Mouse (Mus musculus): ENCODE measurements around the gene Ntm. TPM values are rescaled to one million over a fixed set of nuclear protein-coding genes. Genes with fewer than 3 reads are reported as not detected.

Ntm gene
- total RNA-seq (2021) (1 to 10 TPM; 1.8 to 1.9 TPM), polyA plus RNA-seq (2012; rRNA removed) (1.6 and 2.1 TPM in 2 replicates)
- long read RNA-seq, partial matches to known transcripts = 0 of 1 reads
- long read RNA-seq, other reads (novel, unspliced or antisense) = 1 of 1 reads

- H3K36me3 ChIP-seq (ENCODE audit: control insufficient read depth, insufficient read depth, low read length) = no peaks in the 10 kb centered on the region
- intact Hi-C loops (cut with DNase I) = no loop called here
- peak in 1 of 2 experiments; percentile 12 for DNase-seq
- H3K9ac ChIP-seq (ENCODE audit: low read depth, low read length) = no peak within 1 kb of the TSS
- no peak within 1 kb of the TSS for H3K27ac ChIP-seq
- no peaks in the 10 kb centered on the region for H3K79me2 ChIP-seq (replicated peaks; ENCODE audit: control insufficient read depth, insufficient read depth, low read length)
- H3K27me3 ChIP-seq (ENCODE audit: control insufficient read depth, insufficient read depth, low read length) = peaks cover 4% of the 10 kb centered on the region; the same call in 1 of the 2 replicates
- H3K4me3 ChIP-seq = peak within 1 kb of the TSS; percentile 35; the same call in 1 of the 2 replicates
- H3K4me1 ChIP-seq (ENCODE audit: control insufficient read depth, insufficient read depth, low read length) = no peaks in the 10 kb centered on the region
- WGBS = 14% methylated on average over 8 of the region's 8 CpGs
- TF ChIP-seq CTCF (IDR thresholded peaks at IDR 0.05) (no peak), EP300 (IDR thresholded peaks at IDR 0.05; ENCODE audit: insufficient read depth, low read depth, low read length) (no peak), POLR2A (IDR thresholded peaks at IDR 0.05; ENCODE audit: insufficient read depth, low read depth, low read length) (no peak)
Observed at GRCm38 (mm10) chr9:29962978-29963377, at the start of gene Ntm. Gene Ntm (minus strand): TSS chr9:29963141.

DNA sequence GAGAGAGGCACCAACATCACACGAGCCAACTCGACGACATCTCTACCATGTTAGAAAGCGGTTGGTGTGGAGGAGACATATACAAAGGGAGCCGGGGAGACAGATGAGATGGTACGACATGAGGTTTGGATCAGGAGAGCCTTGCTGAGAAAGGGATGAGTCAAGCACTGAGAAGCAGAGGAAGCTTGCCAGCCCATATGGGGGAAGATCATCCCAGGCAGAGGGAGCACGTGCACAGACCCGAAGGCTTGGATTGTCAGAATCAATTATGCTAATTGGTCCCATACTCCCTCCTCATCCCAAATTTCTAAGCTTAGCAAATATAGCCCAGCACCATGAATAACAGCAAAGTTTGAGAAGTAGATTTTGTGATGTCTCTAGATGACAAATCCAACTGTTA is 42.8 kb upstream of the Ntm start:
- intact Hi-C loops (cut with DNase I) = no loop called here
- WGBS = 85% methylated on average over 8 of the region's 8 CpGs
- no peak for TF ChIP-seq CTCF (IDR thresholded peaks at IDR 0.05)
- no peak for TF ChIP-seq EP300 (IDR thresholded peaks at IDR 0.05; ENCODE audit: insufficient read depth, low read depth, low read length)
- TF ChIP-seq POLR2A (IDR thresholded peaks at IDR 0.05; ENCODE audit: insufficient read depth, low read depth, low read length) = no peak

DNA sequence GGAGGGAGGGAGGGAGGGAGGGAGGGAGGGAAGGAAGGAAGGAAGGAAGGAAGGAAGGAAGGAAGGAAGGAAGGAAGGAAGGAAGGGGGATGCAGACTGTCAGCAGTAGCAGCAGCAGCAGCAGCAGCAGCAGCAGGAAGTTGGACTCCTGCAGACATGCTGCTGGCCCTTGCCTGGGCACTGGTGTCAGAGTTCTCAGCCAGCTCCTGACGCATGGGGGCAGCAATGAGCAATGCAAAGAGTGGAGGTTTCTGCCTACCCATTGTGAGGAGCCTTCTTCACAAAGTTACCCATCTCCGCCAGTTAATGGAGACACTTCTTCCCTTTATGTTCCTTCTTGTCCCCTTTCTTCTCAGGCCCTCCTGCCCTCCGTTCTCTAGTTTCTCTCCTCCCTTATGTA is 40.7 kb upstream of the Ntm start:
- Histone ChIP-seq H3K27me3 (ENCODE audit: control insufficient read depth, insufficient read depth, low read length) (no peaks in the 10 kb centered on the region), H3K4me1 (ENCODE audit: control insufficient read depth, insufficient read depth, low read length) (no peaks in the 10 kb centered on the region), H3K27ac (no peak overlapping the region), H3K4me3 (no peak overlapping the region), H3K36me3 (ENCODE audit: control insufficient read depth, insufficient read depth, low read length) (no peaks in the 10 kb centered on the region), H3K79me2 (replicated peaks; ENCODE audit: control insufficient read depth, insufficient read depth, low read length) (no peaks in the 10 kb centered on the region), H3K9ac (ENCODE audit: low read depth, low read length) (no peak overlapping the region)
- WGBS = 36% methylated on average over 3 of the region's 3 CpGs
- peak; percentile 78 for TF ChIP-seq CTCF (IDR thresholded peaks at IDR 0.05)
- no peak for TF ChIP-seq EP300 (IDR thresholded peaks at IDR 0.05; ENCODE audit: insufficient read depth, low read depth, low read length)
- TF ChIP-seq POLR2A (IDR thresholded peaks at IDR 0.05; ENCODE audit: insufficient read depth, low read depth, low read length) = no peak
- peak; percentile 44 to 75 for DNase-seq
- intact Hi-C loops (cut with DNase I) = loop anchor here (1.0 to 5.0 kb wide), 3 partner anchors 135 to 341 kb away; no protein-coding TSS in a partner anchor

More for the DNA sequence above, 42.8 kb upstream of the Ntm start:
- no peak overlapping the region for H3K27ac ChIP-seq
- DNase-seq = no peak
- no peaks in the 10 kb centered on the region for H3K36me3 ChIP-seq (ENCODE audit: control insufficient read depth, insufficient read depth, low read length)
- no peaks in the 10 kb centered on the region for H3K4me1 ChIP-seq (ENCODE audit: control insufficient read depth, insufficient read depth, low read length)
- no peak overlapping the region for H3K4me3 ChIP-seq
- no peak overlapping the region for H3K9ac ChIP-seq (ENCODE audit: low read depth, low read length)
- no peaks in the 10 kb centered on the region for H3K27me3 ChIP-seq (ENCODE audit: control insufficient read depth, insufficient read depth, low read length)
- no peaks in the 10 kb centered on the region for H3K79me2 ChIP-seq (replicated peaks; ENCODE audit: control insufficient read depth, insufficient read depth, low read length)

DNA sequence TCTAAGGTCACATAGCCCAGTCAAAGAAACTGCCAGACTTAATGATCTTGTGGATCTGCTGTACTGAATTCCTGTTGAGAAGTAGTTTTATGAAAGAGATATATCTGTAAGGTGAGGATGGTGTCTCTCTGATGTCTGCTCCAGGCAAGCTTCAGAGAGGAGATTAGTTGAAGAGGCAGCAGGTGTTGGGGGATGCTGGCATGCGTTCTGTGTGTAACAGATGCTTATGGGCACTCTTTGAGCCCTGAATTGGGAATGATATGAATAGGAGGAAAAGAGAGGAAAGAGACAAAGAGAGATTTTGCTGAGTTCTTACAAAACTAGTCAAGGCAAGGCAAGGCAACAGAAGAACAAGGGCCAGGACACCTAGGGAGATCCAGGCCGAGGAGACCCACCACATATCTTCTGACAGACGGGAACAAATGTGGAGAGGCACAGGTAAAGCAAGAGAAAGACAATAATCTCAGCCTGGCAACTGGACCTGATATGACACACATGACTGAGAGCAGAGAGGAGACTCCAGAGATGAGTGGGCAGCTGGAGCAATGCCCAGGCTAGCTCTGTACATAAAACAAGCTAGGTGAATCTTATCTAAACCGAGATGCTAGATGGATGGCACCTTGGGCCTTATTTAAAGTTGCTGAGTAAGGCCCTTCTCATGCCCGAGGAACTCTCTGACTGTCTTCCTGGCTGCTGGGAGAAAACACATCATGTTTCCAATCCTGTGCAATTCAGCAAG is 18.4 kb upstream of the Ntm start:
- H3K36me3 ChIP-seq (ENCODE audit: control insufficient read depth, insufficient read depth, low read length) = no peaks in the 10 kb centered on the region
- WGBS = 64% methylated on average over 5 of the region's 5 CpGs
- no peak overlapping the region for H3K9ac ChIP-seq (ENCODE audit: low read depth, low read length)
- no peaks in the 10 kb centered on the region for H3K27me3 ChIP-seq (ENCODE audit: control insufficient read depth, insufficient read depth, low read length)
- intact Hi-C loops (cut with DNase I) = no loop called here
- no peak for DNase-seq
- no peak overlapping the region for H3K27ac ChIP-seq
- H3K79me2 ChIP-seq (replicated peaks; ENCODE audit: control insufficient read depth, insufficient read depth, low read length) = no peaks in the 10 kb centered on the region
- H3K4me3 ChIP-seq = no peak overlapping the region
- no peaks in the 10 kb centered on the region for H3K4me1 ChIP-seq (ENCODE audit: control insufficient read depth, insufficient read depth, low read length)
- TF ChIP-seq CTCF (IDR thresholded peaks at IDR 0.05) = no peak
- TF ChIP-seq POLR2A (IDR thresholded peaks at IDR 0.05; ENCODE audit: insufficient read depth, low read depth, low read length) = no peak

GRCm38 (mm10) chr9:29961954-29962867 is 730 bp downstream of the Ntm start:
- Histone ChIP-seq H3K79me2 (replicated peaks; ENCODE audit: control insufficient read depth, insufficient read depth, low read length) (no peaks in the 10 kb centered on the region), H3K9ac (ENCODE audit: low read depth, low read length) (no peak overlapping the region), H3K27ac (no peak overlapping the region), H3K4me1 (ENCODE audit: control insufficient read depth, insufficient read depth, low read length) (no peaks in the 10 kb centered on the region), H3K27me3 (ENCODE audit: control insufficient read depth, insufficient read depth, low read length) (peaks cover 4% of the 10 kb centered on the region; the same call in 1 of the 2 replicates), H3K4me3 (peak overlapping the region; percentile 35; the same call in 1 of the 2 replicates), H3K36me3 (ENCODE audit: control insufficient read depth, insufficient read depth, low read length) (no peaks in the 10 kb centered on the region)
- 3% methylated on average over 38 of the region's 38 CpGs for WGBS
- TF ChIP-seq CTCF (IDR thresholded peaks at IDR 0.05) (no peak), POLR2A (IDR thresholded peaks at IDR 0.05; ENCODE audit: insufficient read depth, low read depth, low read length) (no peak), EP300 (IDR thresholded peaks at IDR 0.05; ENCODE audit: insufficient read depth, low read depth, low read length) (no peak)
- DNase-seq = no peak
- intact Hi-C loops (cut with DNase I) = no loop called here

Data from heart, adult 2 months (tissue).